Mouse (Mus musculus) liver, adult 2 months (tissue): ENCODE measurements around the gene Tbx15.

ENCODE experiments used
- CTCF ChIP-seq: fragments of 200-500 bp; IDR thresholded peaks from 2 replicates; pipeline ENCODE4 v1.5.1; 2011; ENCODE audit warnings: low read depth, low read length, control low read depth
- POLR2A ChIP-seq: fragments of 200-500 bp; IDR thresholded peaks from 2 replicates; pipeline ENCODE4 v1.6.1; 2011; ENCODE audit warnings: low read length, control low read depth; ENCODE audit not compliant: insufficient read depth; ENCODE audit errors: extremely low read depth

- TF ChIP-seq CTCF (no peak), POLR2A (no peak)
Measured at GRCm38 (mm10) chr3:99261986-99262385, 21.8 kb downstream of the Tbx15 start.
